ENCODE assay signal across 27 mouse cellular contexts in genomic region chr11:113362617-113363016, GRCm38 (mm10).
DNase-seq lines count a peak whose midpoint lies in the region; ATAC-seq lines count a peak whose summit lies in the region.
"Had no signal": no experiment of that assay in that cellular context is flagged by ENCODE, and none has a peak within 500 bp of the region (broad histone marks: within the 10 kb centered on the region; RNA-seq: fewer than 3 reads in every experiment).

No protein-coding gene starts in this region.

- peaks cover 6% of the 10 kb centered on the region for H3K36me3 ChIP-seq in hindbrain, embryonic 10.5 days
- H3K36me3 ChIP-seq in hindbrain, embryonic 12.5 days = no peaks in the 10 kb centered on the region
- H3K36me3 ChIP-seq in forebrain, embryonic 13.5 days (ENCODE audit: poor library complexity, severe bottlenecking) = no peaks in the 10 kb centered on the region
- 0 out of 2 replicates have a peak, but pooled peaks cover 3% of the 10 kb centered on the region for H3K36me3 ChIP-seq in midbrain, embryonic 13.5 days
- H3K36me3 ChIP-seq: hindbrain, embryonic 15.5 days; limb, embryonic 10.5 days; limb, embryonic 15.5 days had no signal

- H3K27me3 ChIP-seq in hindbrain, embryonic 10.5 days (ENCODE audit: insufficient read depth, poor library complexity, severe bottlenecking) = peaks cover 8% of the 10 kb centered on the region
- H3K27me3 ChIP-seq in hindbrain, embryonic 12.5 days = peaks cover 6% of the 10 kb centered on the region; the same call in 1 of the 2 replicates
- H3K27me3 ChIP-seq in forebrain, embryonic 13.5 days = no peaks in the 10 kb centered on the region
- no peaks in the 10 kb centered on the region; the same call in none of the 2 replicates for H3K27me3 ChIP-seq in midbrain, embryonic 13.5 days
- H3K27me3 ChIP-seq: CH12.LX; hindbrain, embryonic 15.5 days; limb, embryonic 15.5 days; liver, embryonic 13.5 days had no signal

- no peak for ATAC-seq in hindbrain, embryonic 12.5 days (ENCODE audit: low FRiP score)
- ATAC-seq in megakaryocyte, adult 5-6 weeks (ENCODE audit: poor library complexity, severe bottlenecking) = 0 out of 2 replicates have a peak, but pooled peaks have one; percentile 35
- ATAC-seq in forebrain, embryonic 13.5 days = no peak
- ATAC-seq in midbrain, embryonic 13.5 days = no peak
- ATAC-seq: forebrain, embryonic 14.5 days; lung, postnatal 0 days had no signal

- H3K27ac ChIP-seq in hindbrain, embryonic 10.5 days = peak overlapping the region; percentile 23; the same call in 1 of the 2 replicates
- H3K27ac ChIP-seq in hindbrain, embryonic 12.5 days = no peak overlapping the region
- H3K27ac ChIP-seq in forebrain, embryonic 13.5 days = no peak overlapping the region
- H3K27ac ChIP-seq in midbrain, embryonic 13.5 days = no peak overlapping the region
- H3K27ac ChIP-seq: hindbrain, embryonic 15.5 days; limb, embryonic 10.5 days; limb, embryonic 15.5 days; liver, embryonic 13.5 days had no signal

- H3K9ac ChIP-seq in hindbrain, embryonic 12.5 days = no peak overlapping the region
- no peak overlapping the region for H3K9ac ChIP-seq in forebrain, embryonic 13.5 days
- H3K9ac ChIP-seq in midbrain, embryonic 13.5 days (replicated peaks) = no peak overlapping the region
- H3K9ac ChIP-seq: hindbrain, embryonic 15.5 days; limb, embryonic 15.5 days; liver, embryonic 13.5 days had no signal

- no peaks in the 10 kb centered on the region for H3K9me3 ChIP-seq in hindbrain, embryonic 10.5 days
- H3K9me3 ChIP-seq in hindbrain, embryonic 12.5 days (replicated peaks) = no peaks in the 10 kb centered on the region
- no peaks in the 10 kb centered on the region; the same call in 1 of the 2 replicates for H3K9me3 ChIP-seq in forebrain, embryonic 13.5 days (replicated peaks)
- no peaks in the 10 kb centered on the region for H3K9me3 ChIP-seq in midbrain, embryonic 13.5 days
- H3K9me3 ChIP-seq: hindbrain, embryonic 15.5 days; limb, embryonic 10.5 days; limb, embryonic 15.5 days; liver, embryonic 13.5 days had no signal

- no peak overlapping the region for H3K4me2 ChIP-seq in hindbrain, embryonic 12.5 days (replicated peaks)
- H3K4me2 ChIP-seq in forebrain, embryonic 13.5 days = no peak overlapping the region
- H3K4me2 ChIP-seq in midbrain, embryonic 13.5 days (replicated peaks) = no peak overlapping the region
- H3K4me2 ChIP-seq: heart, embryonic 11.5 days; hindbrain, embryonic 15.5 days; limb, embryonic 15.5 days; liver, embryonic 13.5 days had no signal

- H3K4me1 ChIP-seq in hindbrain, embryonic 10.5 days (replicated peaks) = peaks cover 43% of the 10 kb centered on the region
- H3K4me1 ChIP-seq in hindbrain, embryonic 12.5 days = peaks cover 25% of the 10 kb centered on the region
- H3K4me1 ChIP-seq in forebrain, embryonic 13.5 days = peaks cover 16% of the 10 kb centered on the region; the same call in 1 of the 2 replicates
- peaks cover 25% of the 10 kb centered on the region for H3K4me1 ChIP-seq in midbrain, embryonic 13.5 days (replicated peaks)
- H3K4me1 ChIP-seq: liver, embryonic 13.5 days had no signal

- no peak overlapping the region for H3K4me3 ChIP-seq in hindbrain, embryonic 10.5 days
- no peak overlapping the region for H3K4me3 ChIP-seq in hindbrain, embryonic 12.5 days
- H3K4me3 ChIP-seq in forebrain, embryonic 13.5 days = no peak overlapping the region
- H3K4me3 ChIP-seq in midbrain, embryonic 13.5 days (replicated peaks) = no peak overlapping the region
- H3K4me3 ChIP-seq: hindbrain, embryonic 15.5 days; limb, embryonic 10.5 days; limb, embryonic 15.5 days; liver, embryonic 13.5 days had no signal

- 93% methylated on average over 7 of the region's 7 CpGs for WGBS in hindbrain, embryonic 10.5 days
- 90% methylated on average over 7 of the region's 7 CpGs for WGBS in hindbrain, embryonic 12.5 days
- 90% methylated on average over 7 of the region's 7 CpGs for WGBS in forebrain, embryonic 13.5 days
- 93% methylated on average over 7 of the region's 7 CpGs for WGBS in midbrain, embryonic 13.5 days

- no peak for DNase-seq in hindbrain, embryonic 10.5 days (ENCODE audit: low spot score)
- DNase-seq in thymus, postnatal 10 days (ENCODE audit: low spot score in 2 of 2) = peak; percentile 21
- DNase-seq in embryo, embryonic 10.5 days (ENCODE audit: low spot score) = no peak
- DNase-seq in Muller cell, postnatal 12 days (ENCODE audit: inconsistent ontology term) = no peak
- DNase-seq: adrenal gland, postnatal 14 days; cerebellum, adult 11-12 months; cerebellum, adult 9-11 months; gastrocnemius, postnatal 25 days; heart, adult 11 months; heart, postnatal 36 days; kidney, adult 2 months; kidney, postnatal 36 days; liver, embryonic 13.5 days; lung, adult 18-20 months; lung, postnatal 4 days; midbrain, embryonic 14.5 days had no signal

Comparison
In these comparisons a context has a peak if more than half of its experiments do, and no peak if none do; other contexts are left out.
1. DNase-seq: peak in thymus, postnatal 10 days (2 of 2); none in hindbrain, embryonic 10.5 days (single experiment), embryo, embryonic 10.5 days (single experiment) and Muller cell, postnatal 12 days (single experiment).